Mouse (Mus musculus) liver, postnatal 0 days (tissue): ENCODE data around the gene Adgrg6.

ENCODE experiments used
- CTCF ChIP-seq: sonication (generic); IDR thresholded peaks from 2 replicates; pipeline ENCODE4 v1.5.1; 2016; ENCODE audit warnings: antibody characterized with exemption, low read depth
- EP300 ChIP-seq: IDR thresholded peaks from 2 replicates; pipeline ENCODE4 v1.6.1; 2016; ENCODE audit warnings: antibody characterized with exemption, low read depth, mild to moderate bottlenecking

GRCm38 (mm10) chr10:14475641-14476040 lies 69.8 kb downstream of the Adgrg6 start:
- TF ChIP-seq EP300 (no peak), CTCF (no peak)
